Mouse (Mus musculus): ENCODE measurements at regions not wholly inside any gene's neighbourhood (a gene's known extent, or its start where the extent isn't known, plus 50 kb on each side); places are given as distances from the start of the nearest gene placed in this dataset.

- in situ Hi-C loops (cut with MboI; ENCODE audit: low sequenced_read_pairs), result no loop called here
These were observed 98.9 kb downstream of the Kctd12 start for GRCm38 (mm10) chr14:102883344-102884122.

GRCm38 (mm10) chr14:102882281-102882680 is 100.2 kb downstream of the Kctd12 start:
- in situ Hi-C loops (cut with MboI; ENCODE audit: low sequenced_read_pairs), result no loop called here

- in situ Hi-C loops (cut with MboI; ENCODE audit: low sequenced_read_pairs), result no loop called here
These were observed 101.8 kb downstream of the Kctd12 start for GRCm38 (mm10) chr14:102880658-102881083.

GRCm38 (mm10) chr14:102878572-102878971 is 103.9 kb downstream of the Kctd12 start:
- in situ Hi-C loops (cut with MboI; ENCODE audit: low sequenced_read_pairs), result no loop called here

- in situ Hi-C loops (cut with MboI; ENCODE audit: low sequenced_read_pairs), result no loop called here
These were observed 114.3 kb downstream of the Kctd12 start for GRCm38 (mm10) chr14:102868160-102868559.

- in situ Hi-C loops (cut with MboI; ENCODE audit: low sequenced_read_pairs), result no loop called here
These were observed 114.7 kb downstream of the Kctd12 start for GRCm38 (mm10) chr14:102867697-102868096.

- in situ Hi-C loops (cut with MboI; ENCODE audit: low sequenced_read_pairs), result no loop called here
These were observed 115.9 kb downstream of the Kctd12 start for GRCm38 (mm10) chr14:102866511-102866910.

- in situ Hi-C loops (cut with MboI; ENCODE audit: low sequenced_read_pairs), result no loop called here
These were observed 120.7 kb downstream of the Kctd12 start for GRCm38 (mm10) chr14:102861694-102862093.

GRCm38 (mm10) chr14:102859361-102859871 is 123.0 kb downstream of the Kctd12 start:
- in situ Hi-C loops (cut with MboI; ENCODE audit: low sequenced_read_pairs), result no loop called here

- in situ Hi-C loops (cut with MboI; ENCODE audit: low sequenced_read_pairs), result no loop called here
These were observed 127.1 kb downstream of the Kctd12 start for GRCm38 (mm10) chr14:102855264-102855840.

- in situ Hi-C loops (cut with MboI; ENCODE audit: low sequenced_read_pairs), result no loop called here
These were observed 138.7 kb downstream of the Kctd12 start for GRCm38 (mm10) chr14:102843700-102844099.

GRCm38 (mm10) chr14:102837602-102838001 is 144.8 kb downstream of the Kctd12 start:
- in situ Hi-C loops (cut with MboI; ENCODE audit: low sequenced_read_pairs), result no loop called here

GRCm38 (mm10) chr14:102835118-102835769 is 147.2 kb downstream of the Kctd12 start:
- in situ Hi-C loops (cut with MboI; ENCODE audit: low sequenced_read_pairs), result no loop called here

GRCm38 (mm10) chr14:102828442-102828841 is 154.0 kb downstream of the Kctd12 start:
- in situ Hi-C loops (cut with MboI; ENCODE audit: low sequenced_read_pairs), result no loop called here

GRCm38 (mm10) chr14:102827756-102828384 is 154.6 kb downstream of the Kctd12 start:
- in situ Hi-C loops (cut with MboI; ENCODE audit: low sequenced_read_pairs), result no loop called here

GRCm38 (mm10) chr14:102825525-102825924 is 156.9 kb downstream of the Kctd12 start:
- in situ Hi-C loops (cut with MboI; ENCODE audit: low sequenced_read_pairs), result no loop called here

- in situ Hi-C loops (cut with MboI; ENCODE audit: low sequenced_read_pairs), result no loop called here
These were observed 161.8 kb downstream of the Kctd12 start for GRCm38 (mm10) chr14:102820663-102821062.

GRCm38 (mm10) chr14:102811678-102812081 is 170.8 kb downstream of the Kctd12 start:
- in situ Hi-C loops (cut with MboI; ENCODE audit: low sequenced_read_pairs), result no loop called here

GRCm38 (mm10) chr14:102811022-102811421 is 171.4 kb downstream of the Kctd12 start:
- in situ Hi-C loops (cut with MboI; ENCODE audit: low sequenced_read_pairs), result no loop called here

GRCm38 (mm10) chr14:102810121-102810921 is 172.1 kb downstream of the Kctd12 start:
- in situ Hi-C loops (cut with MboI; ENCODE audit: low sequenced_read_pairs), result no loop called here

Data from CH12F3 (cell line).